Mouse (Mus musculus) forebrain, embryonic 12.5 days (tissue): ENCODE measurements around the gene Spock1. TPM values are rescaled to one million over a fixed set of nuclear protein-coding genes. Genes with fewer than 3 reads are reported as not detected.

Source experiments
- ATAC-seq: fragments of 200-750 bp; cut with Nextera tagmentation; 2 replicates; pipeline ENCODE4 v1.8.0; 2017; ENCODE audit warnings: moderate TSS enrichment; ENCODE audit not compliant: low FRiP score
- H3K27ac ChIP-seq: fragments of 300-500 bp; sonication (generic); 2 replicates; pipeline ENCODE4 v1.5.1; 2016; ENCODE audit warnings: mild to moderate bottlenecking
- H3K27me3 ChIP-seq: fragments of 300-500 bp; sonication (generic); 2 replicates; pipeline ENCODE4 v1.6.1; 2016; ENCODE audit warnings: mild to moderate bottlenecking
- H3K36me3 ChIP-seq: fragments of 300-500 bp; sonication (generic); replicated peaks from 2 replicates; pipeline ENCODE4 v1.6.1; 2016; ENCODE audit warnings: mild to moderate bottlenecking
- H3K4me1 ChIP-seq: fragments of 300-500 bp; sonication (generic); 2 replicates; pipeline ENCODE4 v1.6.1; 2016
- H3K4me2 ChIP-seq: fragments of 300-500 bp; sonication (generic); 2 replicates; pipeline ENCODE4 v1.6.1; 2016; ENCODE audit warnings: mild to moderate bottlenecking, moderate library complexity
- H3K4me3 ChIP-seq: fragments of 300-500 bp; sonication (generic); replicated peaks from 2 replicates; pipeline ENCODE4 v1.5.1; 2016; ENCODE audit warnings: mild to moderate bottlenecking
- H3K9ac ChIP-seq: fragments of 300-500 bp; sonication (generic); 2 replicates; pipeline ENCODE4 v1.6.1; 2016; ENCODE audit warnings: mild to moderate bottlenecking
- H3K9me3 ChIP-seq: fragments of 300-500 bp; sonication (generic); 2 replicates; pipeline ENCODE4 v1.6.1; 2016
- WGBS: fragments of 180-500 bp; shearing (Covaris S2); methylation state at CpG from one replicate; pipeline ENCODE4 v1.1.7; 2016; 5-methylcytosine and 5-hydroxymethylcytosine counted together
- polyA plus RNA-seq: library from polyadenylated mRNA; unstranded; fragments of >200 nt; fragmentation: Nextera tagmentation; extraction: Ambion mirVana; gene quantifications from 2 replicates; pipeline ENCODE4 v1.2.1, GENCODE M21; 2016

The Spock1 gene
- polyA plus RNA-seq, 1 experiment from 2014 or later: 9.5 TPM

- H3K4me3 ChIP-seq: no peak overlapping the region
- ATAC-seq: no peak
- H3K27ac ChIP-seq: no peak overlapping the region
- H3K27me3 ChIP-seq: no peaks in the 10 kb centered on the region
- no peak overlapping the region for H3K4me2 ChIP-seq
- 80% methylated on average over 6 of the region's 6 CpGs for WGBS
- H3K36me3 ChIP-seq: no peaks in the 10 kb centered on the region
- H3K9ac ChIP-seq: no peak overlapping the region
- no peaks in the 10 kb centered on the region for H3K9me3 ChIP-seq
- H3K4me1 ChIP-seq: peaks cover 21% of the 10 kb centered on the region
Observed at GRCm38 (mm10) chr13:57741186-57741585, 166.9 kb downstream of the Spock1 start.

GRCm38 (mm10) chr13:57740473-57740872 lies 167.7 kb downstream of the Spock1 start:
- H3K4me3 ChIP-seq: no peak overlapping the region
- no peak for ATAC-seq
- H3K27me3 ChIP-seq: no peaks in the 10 kb centered on the region
- 67% methylated on average over 5 of the region's 5 CpGs for WGBS
- peaks cover 21% of the 10 kb centered on the region for H3K4me1 ChIP-seq
- H3K27ac ChIP-seq: no peak overlapping the region
- H3K9ac ChIP-seq: no peak overlapping the region
- H3K4me2 ChIP-seq: no peak overlapping the region
- no peaks in the 10 kb centered on the region for H3K9me3 ChIP-seq
- H3K36me3 ChIP-seq: no peaks in the 10 kb centered on the region

GRCm38 (mm10) chr13:57736060-57736459 lies 172.1 kb downstream of the Spock1 start:
- Histone ChIP-seq H3K4me2 (no peak overlapping the region), H3K4me3 (no peak overlapping the region), H3K9ac (no peak overlapping the region), H3K4me1 (peaks cover 14% of the 10 kb centered on the region), H3K36me3 (no peaks in the 10 kb centered on the region), H3K9me3 (no peaks in the 10 kb centered on the region), H3K27ac (no peak overlapping the region), H3K27me3 (no peaks in the 10 kb centered on the region)
- 80% methylated on average over 7 of the region's 7 CpGs for WGBS
- no peak for ATAC-seq

GRCm38 (mm10) chr13:57734549-57734948 lies 173.6 kb downstream of the Spock1 start:
- 86% methylated on average over 4 of the region's 4 CpGs for WGBS
- Histone ChIP-seq H3K4me1 (no peaks in the 10 kb centered on the region; the same call in 1 of the 2 replicates), H3K4me2 (no peak overlapping the region), H3K36me3 (no peaks in the 10 kb centered on the region), H3K9me3 (no peaks in the 10 kb centered on the region), H3K27me3 (no peaks in the 10 kb centered on the region), H3K4me3 (no peak overlapping the region), H3K27ac (no peak overlapping the region), H3K9ac (no peak overlapping the region)
- ATAC-seq: no peak

- WGBS: 96% methylated on average over 1 of the region's 1 CpGs
- no peak overlapping the region for H3K27ac ChIP-seq
- no peak overlapping the region for H3K9ac ChIP-seq
- no peaks in the 10 kb centered on the region for H3K27me3 ChIP-seq
- H3K4me1 ChIP-seq: no peaks in the 10 kb centered on the region; the same call in 1 of the 2 replicates
- no peak overlapping the region for H3K4me3 ChIP-seq
- no peaks in the 10 kb centered on the region for H3K9me3 ChIP-seq
- no peak overlapping the region for H3K4me2 ChIP-seq
- no peak for ATAC-seq
- H3K36me3 ChIP-seq: no peaks in the 10 kb centered on the region
Observed at GRCm38 (mm10) chr13:57733521-57733920, 174.6 kb downstream of the Spock1 start.

GRCm38 (mm10) chr13:57732251-57732650 lies 175.9 kb downstream of the Spock1 start:
- no peak overlapping the region for H3K4me2 ChIP-seq
- no peaks in the 10 kb centered on the region for H3K36me3 ChIP-seq
- H3K27me3 ChIP-seq: no peaks in the 10 kb centered on the region
- no peaks in the 10 kb centered on the region; the same call in 1 of the 2 replicates for H3K4me1 ChIP-seq
- WGBS: 69% methylated on average over 2 of the region's 2 CpGs
- no peak overlapping the region for H3K9ac ChIP-seq
- no peaks in the 10 kb centered on the region for H3K9me3 ChIP-seq
- no peak for ATAC-seq
- H3K27ac ChIP-seq: no peak overlapping the region
- H3K4me3 ChIP-seq: no peak overlapping the region

- Histone ChIP-seq H3K36me3 (no peaks in the 10 kb centered on the region), H3K9ac (no peak overlapping the region), H3K27me3 (no peaks in the 10 kb centered on the region), H3K4me3 (no peak overlapping the region), H3K27ac (no peak overlapping the region), H3K4me1 (peaks cover 7% of the 10 kb centered on the region), H3K4me2 (no peak overlapping the region), H3K9me3 (no peaks in the 10 kb centered on the region)
- WGBS: 90% methylated on average over 11 of the region's 11 CpGs
- ATAC-seq: no peak
Observed at GRCm38 (mm10) chr13:57727716-57728115, 180.4 kb downstream of the Spock1 start.

- H3K4me1 ChIP-seq: peaks cover 15% of the 10 kb centered on the region
- H3K36me3 ChIP-seq: no peaks in the 10 kb centered on the region
- WGBS: 91% methylated on average over 7 of the region's 7 CpGs
- no peak overlapping the region for H3K27ac ChIP-seq
- no peak overlapping the region for H3K4me3 ChIP-seq
- no peak overlapping the region for H3K9ac ChIP-seq
- H3K9me3 ChIP-seq: no peaks in the 10 kb centered on the region
- ATAC-seq: no peak
- no peaks in the 10 kb centered on the region for H3K27me3 ChIP-seq
- H3K4me2 ChIP-seq: no peak overlapping the region
Observed at GRCm38 (mm10) chr13:57726654-57727053, 181.5 kb downstream of the Spock1 start.

GRCm38 (mm10) chr13:57722329-57722936 lies 185.7 kb downstream of the Spock1 start:
- Histone ChIP-seq H3K27ac (no peak overlapping the region), H3K4me1 (peaks cover 22% of the 10 kb centered on the region), H3K4me2 (no peak overlapping the region)

GRCm38 (mm10) chr13:57721524-57722279 lies 186.4 kb downstream of the Spock1 start:
- Histone ChIP-seq H3K9me3 (no peaks in the 10 kb centered on the region), H3K4me2 (no peak overlapping the region), H3K4me3 (no peak overlapping the region), H3K36me3 (no peaks in the 10 kb centered on the region), H3K27me3 (no peaks in the 10 kb centered on the region), H3K27ac (no peak overlapping the region), H3K9ac (no peak overlapping the region), H3K4me1 (peaks cover 22% of the 10 kb centered on the region)
- WGBS: 65% methylated on average over 20 of the region's 20 CpGs
- ATAC-seq: peak; percentile 46; the same call in 1 of the 2 replicates

More at GRCm38 (mm10) chr13:57722329-57722936, 185.7 kb downstream of the Spock1 start:
- no peaks in the 10 kb centered on the region for H3K36me3 ChIP-seq
- no peak overlapping the region for H3K9ac ChIP-seq
- ATAC-seq: no peak
- no peaks in the 10 kb centered on the region for H3K27me3 ChIP-seq
- H3K9me3 ChIP-seq: no peaks in the 10 kb centered on the region
- WGBS: 81% methylated on average over 17 of the region's 17 CpGs
- H3K4me3 ChIP-seq: no peak overlapping the region

- Histone ChIP-seq H3K4me2 (no peak overlapping the region), H3K9ac (no peak overlapping the region), H3K36me3 (no peaks in the 10 kb centered on the region), H3K9me3 (no peaks in the 10 kb centered on the region), H3K27ac (no peak overlapping the region), H3K4me1 (peaks cover 15% of the 10 kb centered on the region), H3K27me3 (no peaks in the 10 kb centered on the region), H3K4me3 (no peak overlapping the region)
- no peak for ATAC-seq
- 10% methylated on average over 5 of the region's 5 CpGs for WGBS
Observed at GRCm38 (mm10) chr13:57718087-57718486, 190.0 kb downstream of the Spock1 start.

- Histone ChIP-seq H3K4me1 (no peaks in the 10 kb centered on the region), H3K9me3 (no peaks in the 10 kb centered on the region), H3K36me3 (no peaks in the 10 kb centered on the region), H3K9ac (no peak overlapping the region), H3K27me3 (no peaks in the 10 kb centered on the region), H3K27ac (no peak overlapping the region), H3K4me3 (no peak overlapping the region), H3K4me2 (no peak overlapping the region)
- no peak for ATAC-seq
- WGBS: 86% methylated on average over 4 of the region's 4 CpGs
Observed at GRCm38 (mm10) chr13:57712910-57713309, 195.2 kb downstream of the Spock1 start.

GRCm38 (mm10) chr13:57708425-57708824 lies 199.7 kb downstream of the Spock1 start:
- Histone ChIP-seq H3K4me3 (no peak overlapping the region), H3K9ac (no peak overlapping the region), H3K36me3 (no peaks in the 10 kb centered on the region), H3K9me3 (no peaks in the 10 kb centered on the region), H3K4me1 (no peaks in the 10 kb centered on the region), H3K27ac (no peak overlapping the region), H3K4me2 (no peak overlapping the region), H3K27me3 (0 out of 2 replicates have a peak, but pooled peaks cover 3% of the 10 kb centered on the region)
- ATAC-seq: no peak
